Mouse (Mus musculus): ENCODE measurements around the gene Sat2. TPM values are rescaled to one million over a fixed set of nuclear protein-coding genes. Genes with fewer than 3 reads are reported as not detected.
A peak's percentile ranks its signal among the peaks of the same experiment; 100 is the strongest.
"Not testable (repeated sequence)": the region's sequence is repeated elsewhere in the genome, so short reads cannot be mapped to it uniquely, and the experiment has no call there.

The Sat2 gene
- polyA plus RNA-seq, 1 experiment from 2014 or later: 13.0 TPM

DNA sequence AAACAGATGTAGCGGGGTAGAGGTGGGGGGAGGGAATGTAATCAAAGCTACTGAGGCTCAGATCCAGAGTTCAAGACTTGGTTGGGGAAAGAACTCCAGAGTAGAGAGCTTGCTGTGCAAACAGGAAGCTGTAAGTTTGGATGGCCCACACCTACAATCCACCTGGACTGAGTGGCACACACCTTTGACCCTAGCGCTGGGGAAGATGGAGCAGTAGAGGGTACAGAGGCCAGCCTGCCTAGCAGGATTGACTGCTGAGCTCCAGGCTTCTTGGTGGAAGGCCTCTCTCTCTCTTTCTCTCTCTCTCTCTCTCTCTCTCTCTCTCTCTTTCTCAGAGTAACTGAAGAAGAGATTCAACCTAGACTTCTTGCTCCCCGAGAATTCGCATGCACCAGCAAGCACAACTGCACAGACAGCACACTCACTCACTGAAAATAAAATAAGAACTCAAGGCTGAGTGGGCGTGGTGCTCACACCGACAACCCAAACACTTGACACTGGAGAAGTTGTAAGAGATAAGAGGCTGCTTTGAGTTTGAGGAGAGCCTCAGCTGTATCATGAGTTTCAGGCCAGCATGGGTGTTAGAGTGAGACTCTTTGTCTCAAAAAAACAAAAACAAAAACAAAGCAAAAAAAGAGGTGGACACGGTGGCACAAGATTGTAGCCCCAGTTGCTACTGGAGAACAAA is 1.3 kb upstream of the Sat2 start:
- Histone ChIP-seq H3K36me3 (ENCODE audit: control insufficient read depth, insufficient read depth) (no peaks in the 10 kb centered on the region), H3K4me1 (ENCODE audit: control insufficient read depth, insufficient read depth, low read length) (peaks cover 9% of the 10 kb centered on the region), H3K4me3 (ENCODE audit: low read length) (no peak overlapping the region), H3K27ac (ENCODE audit: low read length) (no peak overlapping the region), H3K4me2 (ENCODE audit: low read depth, low read length) (no peak overlapping the region), H3K9me3 (replicated peaks; ENCODE audit: control insufficient read depth, low read length) (no peaks in the 10 kb centered on the region), H3K9ac (ENCODE audit: low read length) (no peak overlapping the region), H3K27me3 (ENCODE audit: control insufficient read depth, insufficient read depth, low read length) (peaks cover 1% of the 10 kb centered on the region; the same call in 1 of the 2 replicates)
- WGBS: 65% methylated on average over 7 of the region's 7 CpGs
- ATAC-seq (replicated peaks; ENCODE audit: extremely low read depth, insufficient read depth, low FRiP score): no peak

DNA sequence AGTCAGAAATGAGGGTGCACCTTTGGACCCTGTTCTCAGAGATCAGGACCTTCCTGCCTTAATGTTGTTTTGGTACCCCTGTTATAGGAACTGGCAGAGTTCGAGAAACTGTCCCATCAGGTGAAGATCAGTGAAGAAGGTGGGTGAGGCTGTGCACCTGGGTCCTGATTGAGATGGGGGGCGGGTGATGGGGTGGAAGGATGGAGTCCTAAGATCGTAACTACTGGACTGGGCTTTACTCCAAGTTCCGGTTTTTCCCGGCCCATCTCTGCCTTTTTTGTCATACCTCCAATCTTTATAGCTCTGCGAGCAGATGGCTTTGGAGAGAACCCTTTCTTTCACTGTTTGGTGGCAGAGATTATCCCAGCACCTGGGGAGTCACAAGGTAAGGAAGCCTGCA is 582 bp downstream of the Sat2 start:
- no peak overlapping the region for H3K27ac ChIP-seq (ENCODE audit: low read length)
- no peaks in the 10 kb centered on the region for H3K36me3 ChIP-seq (ENCODE audit: control insufficient read depth, insufficient read depth)
- H3K4me1 ChIP-seq (ENCODE audit: control insufficient read depth, insufficient read depth, low read length): peaks cover 9% of the 10 kb centered on the region
- no peaks in the 10 kb centered on the region for H3K27me3 ChIP-seq (ENCODE audit: control insufficient read depth, insufficient read depth, low read length)
- H3K9ac ChIP-seq (ENCODE audit: low read length): peak overlapping the region; percentile 91
- H3K4me2 ChIP-seq (ENCODE audit: low read depth, low read length): peak overlapping the region; percentile 85
- H3K9me3 ChIP-seq (replicated peaks; ENCODE audit: control insufficient read depth, low read length): no peaks in the 10 kb centered on the region
- peak overlapping the region; percentile 83 for H3K4me3 ChIP-seq (ENCODE audit: low read length)
- WGBS: 34% methylated on average over 6 of the region's 6 CpGs
- ATAC-seq (replicated peaks; ENCODE audit: extremely low read depth, insufficient read depth, low FRiP score): peak; percentile 23; the same call in 1 of the 2 replicates

DNA sequence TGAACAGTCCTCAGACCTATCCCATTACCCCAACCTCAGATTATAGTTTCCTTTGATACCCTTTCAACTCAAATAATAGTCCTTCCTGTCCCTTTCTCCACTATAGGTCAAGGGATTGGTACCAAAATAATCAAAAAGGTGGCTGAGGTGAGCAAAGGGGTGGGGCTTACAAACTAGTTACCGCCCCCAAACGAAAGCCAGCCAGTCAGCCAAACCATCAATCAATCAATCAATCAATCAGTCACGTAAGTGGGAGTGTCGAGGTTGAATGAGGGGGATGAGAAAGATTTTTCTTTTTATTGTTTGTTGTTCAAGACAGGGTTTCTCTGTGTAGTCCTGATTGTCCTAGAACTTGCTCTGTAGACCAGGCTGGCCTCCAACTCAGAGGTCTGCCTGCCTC is 1.2 kb downstream of the Sat2 start:
- 79% methylated on average over 4 of the region's 4 CpGs for WGBS
- Histone ChIP-seq H3K9ac (ENCODE audit: low read length) (no peak overlapping the region), H3K4me1 (ENCODE audit: control insufficient read depth, insufficient read depth, low read length) (peaks cover 9% of the 10 kb centered on the region), H3K4me2 (ENCODE audit: low read depth, low read length) (no peak overlapping the region; the same call in 1 of the 2 replicates), H3K9me3 (replicated peaks; ENCODE audit: control insufficient read depth, low read length) (no peaks in the 10 kb centered on the region), H3K36me3 (ENCODE audit: control insufficient read depth, insufficient read depth) (no peaks in the 10 kb centered on the region), H3K4me3 (ENCODE audit: low read length) (no peak overlapping the region), H3K27me3 (ENCODE audit: control insufficient read depth, insufficient read depth, low read length) (no peaks in the 10 kb centered on the region), H3K27ac (ENCODE audit: low read length) (no peak overlapping the region)
- ATAC-seq (replicated peaks; ENCODE audit: extremely low read depth, insufficient read depth, low FRiP score): no peak

GRCm38 (mm10) chr11:69624339-69624738 is 2.5 kb downstream of the Sat2 start:
- H3K9me3 ChIP-seq (replicated peaks; ENCODE audit: control insufficient read depth, low read length); H3K27me3 ChIP-seq (ENCODE audit: control insufficient read depth, insufficient read depth, low read length); H3K4me1 ChIP-seq (ENCODE audit: control insufficient read depth, insufficient read depth, low read length); H3K4me2 ChIP-seq (ENCODE audit: low read depth, low read length); H3K9ac ChIP-seq (ENCODE audit: low read length); ATAC-seq (replicated peaks; ENCODE audit: extremely low read depth, insufficient read depth, low FRiP score); H3K4me3 ChIP-seq (ENCODE audit: low read length); H3K27ac ChIP-seq (ENCODE audit: low read length); H3K36me3 ChIP-seq (ENCODE audit: control insufficient read depth, insufficient read depth): not testable (repeated sequence)
- WGBS: 84% methylated on average over 2 of the region's 2 CpGs

DNA sequence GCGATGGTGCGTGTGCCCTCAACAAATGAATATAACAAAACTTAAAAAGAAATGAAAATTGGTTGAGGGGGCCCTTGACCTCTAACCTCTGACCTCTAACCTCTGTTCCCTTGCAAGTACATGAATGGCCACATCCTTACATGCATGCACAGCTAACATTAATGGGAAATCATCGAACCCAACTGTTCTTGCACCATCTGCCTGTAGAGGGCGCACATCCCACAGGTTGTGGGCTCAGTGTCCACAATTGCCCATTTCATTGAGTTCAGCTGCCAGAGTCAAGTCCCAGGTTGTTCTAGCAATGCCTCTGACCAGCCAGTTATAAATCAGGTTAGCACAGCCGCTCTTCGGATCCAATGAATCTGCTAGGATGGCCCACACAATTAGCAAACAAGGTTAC is 6.5 kb downstream of the Sat2 start:
- Histone ChIP-seq H3K4me3 (ENCODE audit: low read length) (no peak overlapping the region), H3K27ac (ENCODE audit: low read length) (no peak overlapping the region), H3K27me3 (ENCODE audit: control insufficient read depth, insufficient read depth, low read length) (no peaks in the 10 kb centered on the region), H3K36me3 (ENCODE audit: control insufficient read depth, insufficient read depth) (no peaks in the 10 kb centered on the region), H3K4me2 (ENCODE audit: low read depth, low read length) (no peak overlapping the region), H3K9ac (ENCODE audit: low read length) (no peak overlapping the region), H3K9me3 (replicated peaks; ENCODE audit: control insufficient read depth, low read length) (no peaks in the 10 kb centered on the region), H3K4me1 (ENCODE audit: control insufficient read depth, insufficient read depth, low read length) (peaks cover 3% of the 10 kb centered on the region; the same call in 1 of the 2 replicates)
- WGBS: 36% methylated on average over 6 of the region's 6 CpGs
- ATAC-seq (replicated peaks; ENCODE audit: extremely low read depth, insufficient read depth, low FRiP score): no peak

GRCm38 (mm10) chr11:69629802-69630201 is 8.0 kb downstream of the Sat2 start:
- H3K4me1 ChIP-seq (ENCODE audit: control insufficient read depth, insufficient read depth, low read length): peaks cover 13% of the 10 kb centered on the region
- no peak overlapping the region for H3K9ac ChIP-seq (ENCODE audit: low read length)
- no peak overlapping the region for H3K4me2 ChIP-seq (ENCODE audit: low read depth, low read length)
- no peaks in the 10 kb centered on the region for H3K27me3 ChIP-seq (ENCODE audit: control insufficient read depth, insufficient read depth, low read length)
- no peak overlapping the region for H3K4me3 ChIP-seq (ENCODE audit: low read length)
- H3K36me3 ChIP-seq (ENCODE audit: control insufficient read depth, insufficient read depth): no peaks in the 10 kb centered on the region
- no peak for ATAC-seq (replicated peaks; ENCODE audit: extremely low read depth, insufficient read depth, low FRiP score)
- WGBS: 58% methylated on average over 1 of the region's 1 CpGs
- no peaks in the 10 kb centered on the region for H3K9me3 ChIP-seq (replicated peaks; ENCODE audit: control insufficient read depth, low read length)
- H3K27ac ChIP-seq (ENCODE audit: low read length): no peak overlapping the region

- peak within 1 kb of the TSS; percentile 95 for H3K4me3 ChIP-seq (ENCODE audit: low read length)
- 0% methylated on average over 49 of the region's 56 CpGs for WGBS
- peaks cover 22% of the 10 kb centered on the region for H3K4me1 ChIP-seq (ENCODE audit: control insufficient read depth, insufficient read depth, low read length)
- no peaks in the 10 kb centered on the region for H3K9me3 ChIP-seq (replicated peaks; ENCODE audit: control insufficient read depth, low read length)
- peak within 1 kb of the TSS; percentile 85 for H3K4me2 ChIP-seq (ENCODE audit: low read depth, low read length)
- peak within 1 kb of the TSS; percentile 97 for H3K9ac ChIP-seq (ENCODE audit: low read length)
- peak within 1 kb of the TSS; percentile 96 for H3K27ac ChIP-seq (ENCODE audit: low read length)
- H3K36me3 ChIP-seq (ENCODE audit: control insufficient read depth, insufficient read depth): peaks cover 3% of the 10 kb centered on the region; the same call in 1 of the 2 replicates
- ATAC-seq (replicated peaks; ENCODE audit: extremely low read depth, insufficient read depth, low FRiP score): peak; percentile 98
- no peaks in the 10 kb centered on the region for H3K27me3 ChIP-seq (ENCODE audit: control insufficient read depth, insufficient read depth, low read length)
Measured at GRCm38 (mm10) chr11:69632284-69633089, 10.7 kb downstream of the Sat2 start, which contains the start of gene Fxr2. Fxr2 (plus strand) TSS chr11:69632990.

DNA sequence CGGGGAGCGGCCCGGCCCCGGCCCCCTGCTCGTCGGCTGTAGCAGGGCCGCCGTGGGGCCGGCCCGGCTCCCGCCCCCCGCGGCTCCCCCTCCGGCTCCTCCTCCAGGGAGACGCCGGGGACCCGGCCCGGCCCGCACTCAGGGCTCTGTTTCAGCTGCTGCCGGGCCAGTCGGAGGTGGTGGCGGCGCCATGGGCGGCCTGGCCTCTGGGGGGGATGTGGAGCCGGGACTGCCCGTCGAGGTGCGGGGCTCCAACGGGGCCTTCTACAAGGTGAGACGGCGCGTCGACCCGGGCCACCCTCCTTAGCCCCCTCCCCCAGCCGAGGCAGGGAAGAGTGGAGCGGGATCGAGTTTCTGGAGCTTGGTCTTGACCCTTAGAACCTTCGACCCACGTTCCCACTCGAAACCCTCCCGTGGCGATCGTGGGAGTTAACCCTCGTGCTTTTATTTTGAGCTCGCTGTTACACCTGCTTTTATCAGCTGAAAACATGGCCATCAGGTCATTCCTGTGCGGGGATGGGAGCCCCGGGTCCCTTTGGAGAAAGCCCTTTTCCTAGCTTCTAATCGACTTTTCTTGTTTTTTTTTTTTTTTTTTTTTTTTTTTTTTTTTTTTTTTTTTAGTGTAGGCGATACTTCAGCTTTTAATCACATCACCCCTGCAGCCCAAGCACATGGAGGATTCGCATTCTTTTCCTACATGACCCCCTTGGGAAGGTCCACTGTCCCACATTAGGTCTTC is 11.5 kb downstream of the Sat2 start:
- Histone ChIP-seq H3K9me3 (replicated peaks; ENCODE audit: control insufficient read depth, low read length) (no peaks in the 10 kb centered on the region), H3K9ac (ENCODE audit: low read length) (peak overlapping the region; percentile 97), H3K36me3 (ENCODE audit: control insufficient read depth, insufficient read depth) (peaks cover 3% of the 10 kb centered on the region; the same call in 1 of the 2 replicates), H3K27ac (ENCODE audit: low read length) (peak overlapping the region; percentile 96), H3K4me2 (ENCODE audit: low read depth, low read length) (peak overlapping the region; percentile 85), H3K27me3 (ENCODE audit: control insufficient read depth, insufficient read depth, low read length) (no peaks in the 10 kb centered on the region), H3K4me3 (ENCODE audit: low read length) (peak overlapping the region; percentile 95), H3K4me1 (ENCODE audit: control insufficient read depth, insufficient read depth, low read length) (peaks cover 22% of the 10 kb centered on the region)
- WGBS: under 1% methylated on average over 31 of the region's 50 CpGs
- peak; percentile 53 for ATAC-seq (replicated peaks; ENCODE audit: extremely low read depth, insufficient read depth, low FRiP score)

All from heart, embryonic 16.5 days (tissue).